Mouse (Mus musculus): Measurements from ENCODE around the gene Kif5a. TPM values are rescaled to one million over a fixed set of nuclear protein-coding genes. Genes with fewer than 3 reads are reported as not detected.
"Not testable (repeated sequence)": the region's sequence is repeated elsewhere in the genome, so short reads cannot be mapped to it uniquely, and the experiment has no call there.

Gene Kif5a
- 0.08 and 0.12 TPM in 2 replicates for polyA plus RNA-seq (2016; fragmentation: Nextera tagmentation; extraction: Ambion mirVana)

DNA sequence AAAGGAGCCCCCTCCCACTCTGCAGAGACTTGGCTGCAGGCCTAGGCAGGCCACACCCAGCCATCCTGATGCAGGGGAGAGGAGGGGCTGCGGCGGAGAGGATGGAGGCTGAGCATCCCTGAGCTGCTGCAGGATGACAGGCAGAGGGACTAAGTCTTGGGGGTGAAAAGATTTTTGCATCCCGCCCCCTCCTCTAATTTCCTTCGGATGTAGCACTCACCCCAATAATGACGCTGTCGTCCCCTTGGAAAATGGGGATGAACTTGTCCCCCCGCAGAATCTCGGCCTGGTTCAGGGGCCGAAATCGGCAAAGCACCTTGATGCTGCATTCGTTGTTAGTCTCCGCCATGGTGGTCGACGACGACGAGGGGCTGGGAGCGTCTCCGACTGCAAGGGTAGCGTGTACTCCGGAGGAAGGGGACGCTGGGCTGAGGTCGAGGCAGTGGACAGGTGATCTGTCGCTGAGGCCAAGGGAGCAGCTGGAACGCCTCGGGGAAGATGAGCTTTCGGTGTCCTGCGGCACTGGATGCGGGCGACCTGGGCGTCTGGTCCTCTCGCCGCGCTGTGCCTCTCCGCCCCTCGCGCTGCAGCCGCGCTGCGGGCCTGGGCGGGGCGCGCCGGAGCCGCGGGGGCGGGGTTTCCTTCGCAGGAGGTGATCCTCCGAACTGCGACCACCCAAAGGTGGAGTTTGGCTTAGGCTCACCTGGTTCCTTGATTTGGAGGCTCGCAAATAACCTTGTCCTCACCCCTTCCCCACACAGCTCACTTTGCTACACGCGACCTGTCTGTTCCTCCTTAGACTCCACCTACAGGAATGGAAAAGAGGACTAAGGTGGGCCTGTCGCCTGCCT lies at the start of gene Kif5a:
TSS of gene Kif5a (minus strand) at position 801 of the 851 bp plus-strand sequence.
- Histone ChIP-seq H3K4me2 (peak within 1 kb of the TSS; percentile 76), H3K27me3 (replicated peaks) (peaks cover 62% of the 10 kb centered on the region), H3K4me3 (peak within 1 kb of the TSS; percentile 48), H3K9ac (peak within 1 kb of the TSS; percentile 47), H3K36me3 (no peaks in the 10 kb centered on the region; the same call in 1 of the 2 replicates), H3K9me3 (replicated peaks) (no peaks in the 10 kb centered on the region), H3K4me1 (peaks cover 28% of the 10 kb centered on the region), H3K27ac (no peak within 1 kb of the TSS)
- ATAC-seq = no peak
- WGBS (ENCODE audit: insufficient replicate concordance) = 3% methylated on average over 53 of the region's 53 CpGs

GRCm38 (mm10) chr10:127312858-127313257 lies 49.7 kb upstream of the Kif5a start:
- no peak overlapping the region for H3K4me3 ChIP-seq
- H3K27ac ChIP-seq = peak overlapping the region; percentile 92; the same call in 1 of the 2 replicates
- no peaks in the 10 kb centered on the region for H3K27me3 ChIP-seq (replicated peaks)
- H3K36me3 ChIP-seq = peaks cover 25% of the 10 kb centered on the region
- peak overlapping the region; percentile 90 for H3K4me2 ChIP-seq
- peaks cover 42% of the 10 kb centered on the region for H3K4me1 ChIP-seq
- H3K9ac ChIP-seq = no peak overlapping the region; the same call in 1 of the 2 replicates
- 54% methylated on average over 4 of the region's 4 CpGs for WGBS (ENCODE audit: insufficient replicate concordance)
- H3K9me3 ChIP-seq (replicated peaks) = no peaks in the 10 kb centered on the region
- no peak for ATAC-seq

- under 1% methylated on average over 4 of the region's 4 CpGs for WGBS (ENCODE audit: insufficient replicate concordance)
- H3K9ac ChIP-seq = peak overlapping the region; percentile 95
- peaks cover 30% of the 10 kb centered on the region for H3K36me3 ChIP-seq
- H3K4me3 ChIP-seq = peak overlapping the region; percentile 82
- H3K4me2 ChIP-seq = peak overlapping the region; percentile 90
- ATAC-seq = peak; percentile 59
- peak overlapping the region; percentile 92 for H3K27ac ChIP-seq
- peaks cover 36% of the 10 kb centered on the region for H3K4me1 ChIP-seq
- H3K9me3 ChIP-seq (replicated peaks) = no peaks in the 10 kb centered on the region
- no peaks in the 10 kb centered on the region for H3K27me3 ChIP-seq (replicated peaks)
Measured at GRCm38 (mm10) chr10:127312356-127312676, 49.2 kb upstream of the Kif5a start.

DNA sequence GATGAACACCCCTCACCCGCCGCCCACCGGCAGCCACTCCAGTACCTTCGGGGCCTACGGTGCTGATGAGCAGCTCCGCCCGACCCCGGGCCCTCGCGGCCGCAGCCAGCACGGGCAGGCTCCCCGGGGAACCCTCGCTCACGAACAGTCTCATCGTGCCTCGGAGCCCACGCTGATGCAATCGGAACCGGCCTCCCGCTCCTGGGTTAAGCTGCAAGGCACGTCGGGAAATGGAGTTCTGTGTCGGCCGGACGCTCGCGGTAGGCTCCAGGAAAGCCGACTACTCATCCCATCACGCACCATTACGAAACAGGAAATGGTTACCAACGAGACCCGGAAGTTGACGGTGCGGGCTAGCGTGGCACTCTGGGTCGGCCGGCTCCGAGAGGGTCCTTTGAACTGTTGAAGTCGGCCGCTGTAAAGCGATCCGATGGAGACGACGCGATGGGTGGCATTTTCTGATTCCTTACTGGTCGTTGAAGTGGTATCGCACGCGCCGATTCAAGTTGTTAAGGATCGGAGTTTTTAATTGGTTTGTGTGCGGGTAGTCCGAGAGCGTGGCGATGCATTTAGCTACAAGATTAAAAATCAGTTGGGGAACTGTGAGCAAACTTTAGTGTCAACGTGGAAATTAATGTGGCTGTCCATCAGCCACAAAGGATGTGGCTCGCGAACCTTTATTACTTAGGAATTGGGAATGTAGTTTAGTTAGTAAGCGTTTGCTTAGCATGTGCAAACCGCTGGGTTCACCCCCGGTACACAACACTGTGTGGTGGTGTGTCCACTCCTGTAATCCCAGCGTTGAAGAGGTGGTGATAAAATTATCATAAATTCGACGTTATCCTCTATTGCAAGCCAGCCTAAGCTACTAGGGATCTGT lies 48.6 kb upstream of the Kif5a start, which contains the start of gene Mars:
TSS of gene Mars (minus strand) at position 311 of the 880 bp plus-strand sequence.
- peak; percentile 94 for ATAC-seq
- peaks cover 30% of the 10 kb centered on the region for H3K4me1 ChIP-seq
- peak within 1 kb of the TSS; percentile 92 for H3K27ac ChIP-seq
- H3K9me3 ChIP-seq (replicated peaks) = no peaks in the 10 kb centered on the region
- H3K4me2 ChIP-seq = peak within 1 kb of the TSS; percentile 90
- no peaks in the 10 kb centered on the region for H3K27me3 ChIP-seq (replicated peaks)
- peak within 1 kb of the TSS; percentile 95 for H3K9ac ChIP-seq
- peaks cover 36% of the 10 kb centered on the region for H3K36me3 ChIP-seq
- peak within 1 kb of the TSS; percentile 82 for H3K4me3 ChIP-seq
- WGBS (ENCODE audit: insufficient replicate concordance) = under 1% methylated on average over 65 of the region's 65 CpGs

DNA sequence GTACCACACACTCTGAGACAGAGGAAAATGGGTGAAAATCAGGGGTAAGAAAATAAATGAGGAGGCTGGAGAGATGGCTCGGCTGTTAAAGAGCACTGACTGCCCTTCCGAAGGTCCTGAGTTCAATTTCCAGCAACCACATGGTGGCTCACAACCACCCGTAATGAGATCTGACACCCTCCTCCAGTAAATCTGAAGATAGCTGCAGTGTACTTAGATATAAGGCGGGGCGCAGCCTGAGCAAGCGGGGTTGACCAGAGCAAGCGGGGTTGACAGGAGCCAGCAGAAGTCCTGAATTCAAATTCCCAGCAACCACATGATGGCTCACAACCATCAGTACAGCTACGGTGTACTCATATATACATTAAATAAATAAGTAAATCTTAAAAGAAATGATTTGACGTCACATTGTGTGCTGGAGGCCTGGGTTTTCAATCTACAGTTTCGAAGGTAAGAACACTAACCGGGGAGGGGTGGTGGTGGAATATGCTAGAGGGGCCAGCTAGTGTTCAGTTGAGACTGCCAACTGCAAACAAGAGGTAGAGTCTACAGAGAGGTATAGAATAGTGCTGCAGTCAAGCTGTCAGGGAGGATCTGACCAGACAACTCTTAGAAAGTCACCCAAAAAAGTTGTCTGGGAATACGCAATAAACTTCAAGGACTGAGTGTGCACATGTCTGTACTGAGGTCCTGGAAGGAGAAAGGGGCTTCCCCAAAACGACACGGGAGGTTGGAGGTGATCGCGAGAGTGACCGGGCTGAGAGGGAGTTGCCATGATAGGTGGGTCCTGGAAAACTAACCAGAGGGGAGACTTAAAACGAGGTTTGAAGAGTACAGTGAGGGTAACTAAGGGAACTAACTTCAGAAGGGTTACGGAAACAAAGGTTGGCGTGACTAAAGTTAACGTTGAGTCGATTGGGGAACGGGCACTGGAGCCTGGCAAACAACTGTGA lies 47.7 kb upstream of the Kif5a start:
- peak; percentile 53 for ATAC-seq
- peak overlapping the region; percentile 82 for H3K4me3 ChIP-seq
- WGBS (ENCODE audit: insufficient replicate concordance) = 18% methylated on average over 23 of the region's 23 CpGs

DNA sequence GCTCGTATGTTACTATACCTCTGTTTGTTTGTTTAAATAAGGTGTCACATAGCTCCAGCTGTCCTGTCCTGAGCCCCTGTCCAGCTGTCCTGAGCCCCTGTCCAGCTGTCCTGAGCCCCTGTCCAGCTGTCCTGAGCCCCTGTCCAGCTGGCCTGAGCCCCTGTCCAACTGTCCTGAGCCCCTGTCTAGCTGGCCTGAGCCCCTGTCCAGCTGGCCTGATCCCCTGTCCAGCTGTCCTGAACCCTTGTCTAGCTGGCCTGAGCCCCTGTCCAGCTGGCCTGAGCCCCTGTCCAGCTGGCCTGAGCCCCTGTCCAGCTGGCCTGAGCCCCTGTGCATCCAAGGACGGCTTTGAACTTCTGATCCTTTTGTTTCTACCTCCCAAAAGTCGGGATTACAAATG lies 46.0 kb upstream of the Kif5a start:
- not testable (repeated sequence) for H3K9ac ChIP-seq; H3K4me3 ChIP-seq; H3K27me3 ChIP-seq (replicated peaks); ATAC-seq; H3K9me3 ChIP-seq (replicated peaks); H3K27ac ChIP-seq
- 85% methylated on average over 3 of the region's 3 CpGs for WGBS (ENCODE audit: insufficient replicate concordance)
- Histone ChIP-seq H3K4me2 (peak overlapping the region; percentile 5; the same call in 1 of the 2 replicates), H3K36me3 (peaks cover 62% of the 10 kb centered on the region), H3K4me1 (peaks cover 27% of the 10 kb centered on the region)

More for the DNA sequence above, 47.7 kb upstream of the Kif5a start:
- Histone ChIP-seq H3K27me3 (replicated peaks) (no peaks in the 10 kb centered on the region), H3K9ac (peak overlapping the region; percentile 95), H3K36me3 (peaks cover 45% of the 10 kb centered on the region), H3K4me2 (peak overlapping the region; percentile 90), H3K27ac (peak overlapping the region; percentile 92), H3K9me3 (replicated peaks) (no peaks in the 10 kb centered on the region), H3K4me1 (peaks cover 24% of the 10 kb centered on the region)

- Histone ChIP-seq H3K9ac (no peak overlapping the region), H3K27me3 (replicated peaks) (no peaks in the 10 kb centered on the region), H3K4me2 (no peak overlapping the region), H3K36me3 (peaks cover 100% of the 10 kb centered on the region), H3K9me3 (replicated peaks) (no peaks in the 10 kb centered on the region), H3K4me1 (0 out of 2 replicates have a peak, but pooled peaks cover 3% of the 10 kb centered on the region), H3K27ac (no peak overlapping the region), H3K4me3 (no peak overlapping the region)
- 87% methylated on average over 11 of the region's 11 CpGs for WGBS (ENCODE audit: insufficient replicate concordance)
- ATAC-seq = no peak
Measured at GRCm38 (mm10) chr10:127303136-127303535, 40.0 kb upstream of the Kif5a start.

GRCm38 (mm10) chr10:127300361-127300760 lies 37.2 kb upstream of the Kif5a start:
- ATAC-seq = no peak
- Histone ChIP-seq H3K9ac (no peak overlapping the region), H3K36me3 (peaks cover 100% of the 10 kb centered on the region), H3K9me3 (replicated peaks) (no peaks in the 10 kb centered on the region), H3K4me3 (no peak overlapping the region), H3K27ac (no peak overlapping the region), H3K4me2 (no peak overlapping the region), H3K4me1 (0 out of 2 replicates have a peak, but pooled peaks cover 8% of the 10 kb centered on the region), H3K27me3 (replicated peaks) (no peaks in the 10 kb centered on the region)
- WGBS (ENCODE audit: insufficient replicate concordance) = 90% methylated on average over 6 of the region's 6 CpGs

DNA sequence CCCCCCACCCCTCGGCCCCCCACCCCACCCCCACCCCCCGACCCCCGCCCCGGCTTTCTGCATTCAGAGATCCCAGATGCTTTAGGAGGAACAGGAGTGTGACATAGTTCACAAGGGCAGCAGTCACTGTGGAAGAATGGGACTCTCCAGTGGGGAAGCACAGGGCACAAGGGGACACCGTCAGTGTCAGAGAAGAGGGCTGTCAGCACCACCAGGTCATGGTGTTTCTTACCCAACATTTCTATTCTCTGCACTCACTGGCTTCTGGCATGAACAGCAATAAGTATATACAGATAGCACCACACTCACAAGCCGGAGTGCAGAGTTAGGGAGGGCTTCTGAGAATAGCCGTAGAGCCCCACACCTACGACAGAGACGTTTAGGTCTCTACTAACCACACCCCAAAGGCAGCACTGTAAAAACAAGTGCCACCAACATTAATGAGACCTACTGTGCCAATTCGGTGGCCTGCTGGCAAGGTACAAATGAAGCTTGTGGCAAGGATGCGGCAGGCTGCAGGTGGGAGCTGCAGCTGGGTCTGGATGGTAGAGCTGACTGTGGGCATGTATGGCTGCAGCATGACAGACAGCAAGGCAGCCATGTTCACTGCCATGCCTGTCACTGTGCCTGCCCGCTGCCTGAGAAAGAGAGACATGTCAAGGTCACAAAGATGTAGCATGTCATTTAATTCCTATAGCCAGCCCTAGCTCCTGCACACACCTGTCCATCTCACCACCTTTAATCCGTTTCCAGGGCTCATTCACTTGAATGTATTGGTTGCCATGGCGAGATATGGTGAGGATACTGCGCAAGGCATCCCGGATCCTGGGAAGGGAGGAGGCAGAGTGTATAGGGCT lies 34.1 kb upstream of the Kif5a start:
- no peak overlapping the region for H3K9ac ChIP-seq
- no peak for ATAC-seq
- H3K4me2 ChIP-seq = no peak overlapping the region
- H3K27ac ChIP-seq = no peak overlapping the region
- peaks cover 30% of the 10 kb centered on the region for H3K4me1 ChIP-seq
- 84% methylated on average over 16 of the region's 16 CpGs for WGBS (ENCODE audit: insufficient replicate concordance)
- no peaks in the 10 kb centered on the region for H3K9me3 ChIP-seq (replicated peaks)
- H3K36me3 ChIP-seq = peaks cover 100% of the 10 kb centered on the region
- H3K4me3 ChIP-seq = no peak overlapping the region
- no peaks in the 10 kb centered on the region for H3K27me3 ChIP-seq (replicated peaks)

- no peaks in the 10 kb centered on the region for H3K27me3 ChIP-seq (replicated peaks)
- H3K4me1 ChIP-seq = peaks cover 40% of the 10 kb centered on the region
- no peak for ATAC-seq
- H3K4me2 ChIP-seq = no peak overlapping the region
- H3K9me3 ChIP-seq (replicated peaks) = no peaks in the 10 kb centered on the region
- H3K4me3 ChIP-seq = no peak overlapping the region
- peaks cover 92% of the 10 kb centered on the region for H3K36me3 ChIP-seq
- 0 out of 2 replicates have a peak overlapping the region, but pooled peaks have one; percentile 37 for H3K27ac ChIP-seq
- no peak overlapping the region for H3K9ac ChIP-seq
- WGBS (ENCODE audit: insufficient replicate concordance) = 86% methylated on average over 24 of the region's 24 CpGs
Measured at GRCm38 (mm10) chr10:127295986-127296794, 33.0 kb upstream of the Kif5a start.
